Mouse (Mus musculus) intestine, embryonic 14.5 days (tissue): ENCODE results near the gene Slc5a5. TPM values are rescaled to one million over a fixed set of nuclear protein-coding genes. Genes with fewer than 3 reads are reported as not detected.

ENCODE experiments used
- ATAC-seq: fragments of 200-750 bp; cut with Nextera tagmentation; replicated peaks from 2 replicates; pipeline ENCODE4 v1.8.0; 2017; ENCODE audit warnings: low read depth, moderate number of reproducible peaks, moderate TSS enrichment, moderate library complexity; ENCODE audit not compliant: low FRiP score, low TSS enrichment
- DNase-seq: peaks from one replicate; pipeline ENCODE4 v3.0.0-alpha.2; 2018; ENCODE audit warnings: low spot score
- H3K27ac ChIP-seq: fragments of 300-500 bp; sonication (generic); 2 replicates; pipeline ENCODE4 v1.5.1; 2014; ENCODE audit warnings: low read depth, mild to moderate bottlenecking, control low read depth
- H3K27me3 ChIP-seq: fragments of 300-500 bp; sonication (generic); replicated peaks from 2 replicates; pipeline ENCODE4 v1.6.1; 2014; ENCODE audit warnings: low read length, control low read depth; ENCODE audit not compliant: control insufficient read depth, insufficient read depth
- H3K36me3 ChIP-seq: fragments of 300-500 bp; sonication (generic); 2 replicates; pipeline ENCODE4 v1.6.1; 2014; ENCODE audit warnings: low read length, control low read depth; ENCODE audit not compliant: control insufficient read depth, insufficient read depth
- H3K4me1 ChIP-seq: fragments of 300-500 bp; sonication (generic); replicated peaks from 2 replicates; pipeline ENCODE4 v1.6.1; 2014; ENCODE audit warnings: low read length, control low read depth, mixed read lengths; ENCODE audit not compliant: control insufficient read depth, insufficient read depth
- H3K4me2 ChIP-seq: fragments of 300-500 bp; sonication (generic); 2 replicates; pipeline ENCODE4 v1.6.1; 2014; ENCODE audit warnings: low read length
- H3K4me3 ChIP-seq: fragments of 300-500 bp; sonication (generic); 2 replicates; pipeline ENCODE4 v1.5.1; 2014; ENCODE audit warnings: low read depth, low read length, control low read depth, mixed read lengths
- H3K9ac ChIP-seq: fragments of 300-500 bp; sonication (generic); 2 replicates; pipeline ENCODE4 v1.6.1; 2014; ENCODE audit warnings: mild to moderate bottlenecking, low read length
- H3K9me3 ChIP-seq: fragments of 300-500 bp; sonication (generic); 2 replicates; pipeline ENCODE4 v1.6.1; 2016; ENCODE audit warnings: low read length, control low read depth; ENCODE audit not compliant: control insufficient read depth
- WGBS: fragments of 180-500 bp; shearing (Covaris S2); extraction: QIAGEN DNeasy Blood & Tissue Kit; methylation state at CpG from one replicate; pipeline ENCODE4 v1.1.7; 2014; 5-methylcytosine and 5-hydroxymethylcytosine counted together
- polyA plus RNA-seq: library from polyadenylated mRNA; unstranded; fragments of >200 nt; fragmentation: Nextera tagmentation; extraction: Ambion mirVana; gene quantifications from 2 replicates; pipeline ENCODE4 v1.2.1, GENCODE M21; 2014

Slc5a5 gene
- polyA plus RNA-seq, 1 experiment from 2014 or later: 0.45 TPM

DNA sequence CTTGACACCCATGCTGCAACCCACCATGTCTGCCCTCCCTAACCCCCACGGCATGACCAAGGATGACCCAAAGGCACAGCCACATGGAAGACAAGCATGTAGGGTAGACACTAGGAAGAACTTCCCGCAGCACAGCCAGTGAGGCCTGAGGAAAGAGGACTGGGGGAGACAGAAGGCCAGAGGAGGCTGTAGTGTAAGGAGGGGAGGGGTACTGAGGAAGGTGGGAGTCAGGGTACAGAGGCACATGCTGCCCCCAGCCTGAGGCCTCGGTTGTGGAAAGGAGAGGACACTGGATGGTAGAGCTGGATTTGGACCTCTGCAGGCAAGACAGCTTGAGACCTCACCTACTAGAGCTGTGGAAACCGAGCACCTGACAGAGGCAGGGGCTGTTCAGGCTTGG is 41.6 kb downstream of the Slc5a5 start:
- no peak overlapping the region for H3K27ac ChIP-seq
- WGBS: 91% methylated on average over 4 of the region's 4 CpGs
- H3K4me2 ChIP-seq: no peak overlapping the region
- H3K4me1 ChIP-seq: peaks cover 6% of the 10 kb centered on the region; the same call in 1 of the 2 replicates
- DNase-seq (no peak), ATAC-seq (no peak)
- H3K9ac ChIP-seq: no peak overlapping the region
- no peaks in the 10 kb centered on the region for H3K9me3 ChIP-seq
- H3K27me3 ChIP-seq: no peaks in the 10 kb centered on the region
- no peaks in the 10 kb centered on the region for H3K36me3 ChIP-seq
- H3K4me3 ChIP-seq: no peak overlapping the region

- ATAC-seq (no peak), DNase-seq (no peak)
- Histone ChIP-seq H3K9me3 (no peaks in the 10 kb centered on the region), H3K4me2 (no peak overlapping the region), H3K9ac (no peak overlapping the region), H3K27ac (no peak overlapping the region), H3K4me3 (no peak overlapping the region), H3K4me1 (peaks cover 6% of the 10 kb centered on the region; the same call in 1 of the 2 replicates), H3K27me3 (no peaks in the 10 kb centered on the region), H3K36me3 (no peaks in the 10 kb centered on the region)
- 74% methylated on average over 7 of the region's 7 CpGs for WGBS
These were observed 42.3 kb downstream of the Slc5a5 start for GRCm38 (mm10) chr8:70850132-70850845.

DNA sequence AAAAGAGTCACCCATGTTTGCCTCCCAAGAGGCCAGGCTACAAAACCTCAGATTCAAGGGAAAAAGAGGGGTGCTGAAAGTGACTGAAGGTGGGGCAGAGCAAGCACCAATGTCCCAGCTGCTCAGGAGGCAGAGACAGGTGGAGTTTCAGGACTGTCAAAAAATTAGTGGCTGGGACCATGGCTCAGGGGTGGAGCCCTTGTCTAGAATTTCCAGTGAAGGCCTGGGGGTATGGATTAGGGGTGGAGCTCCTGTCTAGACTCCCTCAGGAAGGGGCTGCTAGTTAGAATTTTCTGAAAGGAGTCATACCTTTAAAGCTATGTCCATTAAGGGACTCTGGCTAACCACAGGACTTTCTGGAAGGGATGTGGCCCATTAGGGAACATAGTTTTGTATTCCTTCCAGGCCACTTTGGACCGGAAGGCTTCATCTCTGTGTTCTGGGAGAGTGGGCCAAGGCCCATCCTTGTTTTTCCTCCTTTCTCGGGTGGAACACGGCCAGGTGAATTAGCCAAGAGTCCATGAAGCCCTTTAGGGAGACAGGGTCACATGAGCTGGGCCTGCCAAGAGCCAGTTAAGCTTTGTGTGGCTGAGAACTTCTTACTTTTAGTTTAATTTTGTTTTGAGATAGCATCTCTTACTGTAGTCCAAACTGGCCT is 43.1 kb downstream of the Slc5a5 start:
- Histone ChIP-seq H3K27me3 (no peaks in the 10 kb centered on the region), H3K27ac (no peak overlapping the region), H3K4me3 (no peak overlapping the region), H3K4me2 (no peak overlapping the region), H3K9ac (no peak overlapping the region), H3K36me3 (no peaks in the 10 kb centered on the region), H3K9me3 (no peaks in the 10 kb centered on the region), H3K4me1 (peaks cover 8% of the 10 kb centered on the region; the same call in 1 of the 2 replicates)
- 84% methylated on average over 3 of the region's 3 CpGs for WGBS
- ATAC-seq (no peak), DNase-seq (no peak)

DNA sequence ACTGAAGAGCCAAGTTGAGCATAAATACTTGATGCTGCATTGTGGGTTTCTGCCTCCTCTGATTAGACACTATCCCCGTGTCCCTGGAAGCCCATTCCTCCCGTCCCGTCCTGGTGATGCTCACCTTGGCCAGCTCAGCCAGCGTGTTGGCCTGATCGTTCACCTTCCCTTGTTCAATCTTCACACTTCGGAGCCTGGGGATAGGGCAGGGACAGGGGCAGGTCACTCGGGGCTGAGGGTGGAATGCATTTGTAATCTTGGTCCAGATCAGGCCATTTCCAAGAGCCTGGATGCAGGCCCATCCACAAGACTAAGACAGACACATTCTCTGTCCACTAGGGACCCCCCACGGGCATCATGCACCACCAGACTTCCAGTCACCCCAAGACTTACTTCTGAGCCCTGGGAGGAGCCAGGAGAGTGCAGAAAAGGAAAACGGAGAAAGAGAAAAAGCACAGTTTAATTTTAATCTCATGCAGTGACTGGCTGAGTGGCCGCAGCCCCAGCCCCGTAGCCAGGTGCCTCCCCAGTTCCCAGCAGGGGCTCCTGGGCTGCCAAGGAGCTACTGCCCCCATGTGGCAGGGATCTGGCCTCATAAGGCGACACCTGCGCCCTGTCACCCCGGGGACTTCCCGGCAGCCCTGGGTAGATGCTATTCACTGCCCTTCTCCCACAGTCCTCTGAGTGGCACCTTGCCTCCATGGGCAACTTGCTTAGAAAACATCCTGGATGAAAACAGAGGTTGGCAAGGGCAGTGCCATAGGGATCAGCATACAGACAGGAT is 46.0 kb downstream of the Slc5a5 start:
- Histone ChIP-seq H3K27me3 (no peaks in the 10 kb centered on the region), H3K27ac (no peak overlapping the region), H3K4me2 (no peak overlapping the region), H3K9me3 (no peaks in the 10 kb centered on the region), H3K4me1 (0 out of 2 replicates have a peak, but pooled peaks cover 2% of the 10 kb centered on the region), H3K36me3 (no peaks in the 10 kb centered on the region), H3K9ac (no peak overlapping the region), H3K4me3 (no peak overlapping the region)
- no peak for ATAC-seq
- no peak for DNase-seq
- 62% methylated on average over 15 of the region's 15 CpGs for WGBS

GRCm38 (mm10) chr8:70845108-70845507 is 47.4 kb downstream of the Slc5a5 start:
- H3K27ac ChIP-seq: no peak overlapping the region
- DNase-seq: no peak
- no peaks in the 10 kb centered on the region for H3K36me3 ChIP-seq
- WGBS: 47% methylated on average over 5 of the region's 5 CpGs
- H3K27me3 ChIP-seq: no peaks in the 10 kb centered on the region
- H3K4me1 ChIP-seq: peaks cover 4% of the 10 kb centered on the region; the same call in 1 of the 2 replicates
- H3K4me3 ChIP-seq: no peak overlapping the region
- no peaks in the 10 kb centered on the region for H3K9me3 ChIP-seq
- H3K9ac ChIP-seq: no peak overlapping the region
- no peak for ATAC-seq
- H3K4me2 ChIP-seq: no peak overlapping the region

DNA sequence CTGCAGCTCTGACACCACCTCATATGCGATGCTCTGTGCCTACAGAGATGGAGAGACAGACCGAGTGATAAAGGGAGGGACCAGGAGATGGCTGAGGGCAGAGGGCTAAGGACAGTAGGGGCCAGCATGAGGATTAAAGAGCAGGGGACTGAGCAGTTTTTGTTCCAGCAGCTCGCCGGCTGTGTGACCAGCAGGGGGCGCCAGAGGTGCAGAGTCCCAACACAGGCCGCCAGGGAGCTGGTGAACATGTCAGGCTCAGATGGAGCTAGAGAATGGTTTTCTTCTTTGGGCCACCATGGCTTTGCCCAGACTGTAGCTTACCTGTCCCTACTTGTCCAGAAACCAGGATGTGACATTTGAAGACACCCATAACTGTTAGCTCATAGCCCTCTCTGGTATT is 48.0 kb downstream of the Slc5a5 start:
- H3K27me3 ChIP-seq: no peaks in the 10 kb centered on the region
- ATAC-seq (no peak), DNase-seq (peak; percentile 98)
- no peak overlapping the region for H3K27ac ChIP-seq
- no peak overlapping the region for H3K4me2 ChIP-seq
- 4% methylated on average over 6 of the region's 6 CpGs for WGBS
- peaks cover 4% of the 10 kb centered on the region; the same call in 1 of the 2 replicates for H3K4me1 ChIP-seq
- H3K9me3 ChIP-seq: no peaks in the 10 kb centered on the region
- H3K4me3 ChIP-seq: no peak overlapping the region
- H3K9ac ChIP-seq: no peak overlapping the region
- H3K36me3 ChIP-seq: no peaks in the 10 kb centered on the region

- no peak for ATAC-seq
- DNase-seq: no peak
- Histone ChIP-seq H3K4me3 (no peak overlapping the region), H3K4me2 (no peak overlapping the region), H3K4me1 (peaks cover 4% of the 10 kb centered on the region; the same call in 1 of the 2 replicates), H3K9me3 (no peaks in the 10 kb centered on the region), H3K27ac (no peak overlapping the region), H3K27me3 (no peaks in the 10 kb centered on the region), H3K9ac (no peak overlapping the region), H3K36me3 (no peaks in the 10 kb centered on the region)
- WGBS: 87% methylated on average over 8 of the region's 8 CpGs
These were observed 48.6 kb downstream of the Slc5a5 start for GRCm38 (mm10) chr8:70843941-70844340.

DNA sequence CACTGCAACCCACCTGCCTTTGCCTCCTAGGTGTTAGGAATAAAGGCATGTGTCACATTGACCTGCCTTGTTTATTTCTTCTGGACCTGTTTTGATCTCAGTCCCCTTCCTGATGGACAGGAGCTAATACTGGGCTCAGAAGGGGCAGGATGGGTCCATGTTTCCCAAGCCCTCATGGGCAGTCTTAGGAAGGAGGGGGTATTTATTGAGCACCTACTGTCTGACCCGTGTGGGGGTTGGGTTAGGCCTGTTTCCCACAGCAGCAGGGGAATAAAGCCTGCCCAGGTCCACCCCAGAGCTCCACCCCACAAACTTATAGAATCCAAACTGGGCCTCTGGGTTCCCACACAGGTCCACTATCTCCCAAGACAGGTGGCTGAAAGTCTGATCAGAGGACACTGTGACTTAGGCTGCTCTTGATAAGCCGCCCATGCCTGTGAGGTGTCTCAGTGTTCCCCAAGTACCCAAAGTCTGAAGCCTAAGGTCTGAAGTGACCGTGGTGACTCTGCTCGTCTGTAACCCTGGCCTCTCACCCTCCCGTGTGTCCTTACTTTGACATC is 49.3 kb downstream of the Slc5a5 start:
- Histone ChIP-seq H3K27ac (no peak overlapping the region), H3K4me2 (no peak overlapping the region), H3K4me1 (peaks cover 8% of the 10 kb centered on the region), H3K4me3 (no peak overlapping the region), H3K9me3 (no peaks in the 10 kb centered on the region), H3K27me3 (no peaks in the 10 kb centered on the region), H3K36me3 (no peaks in the 10 kb centered on the region), H3K9ac (no peak overlapping the region)
- WGBS: 81% methylated on average over 5 of the region's 5 CpGs
- ATAC-seq (no peak), DNase-seq (no peak)
